Mouse (Mus musculus) lung, adult 2 months (tissue): ENCODE results near the gene Kctd14. TPM values are rescaled to one million over a fixed set of nuclear protein-coding genes. Genes with fewer than 3 reads are reported as not detected.

ENCODE experiments used
- DNase-seq: peaks from one replicate; pipeline ENCODE4 v3.0.0; 2022
- H3K4me1 ChIP-seq: fragments of 200-500 bp; 2 replicates; pipeline ENCODE4 v1.6.1; 2011; ENCODE audit warnings: low read length; ENCODE audit not compliant: control insufficient read depth, insufficient read depth
- H3K4me3 ChIP-seq: fragments of 200-500 bp; replicated peaks from 2 replicates; pipeline ENCODE3; 2011; ENCODE audit warnings: low read depth, mild to moderate bottlenecking, control low read depth, low read length; ENCODE audit errors: extremely low read depth
- CTCF ChIP-seq: fragments of 200-500 bp; IDR thresholded peaks from 2 replicates; pipeline ENCODE4 v1.5.1; 2011; ENCODE audit warnings: mild to moderate bottlenecking, low read length, control low read depth; ENCODE audit not compliant: insufficient read depth
- POLR2A ChIP-seq: fragments of 200-500 bp; IDR thresholded peaks from 2 replicates; pipeline ENCODE4 v1.6.1; 2011; ENCODE audit warnings: low read depth, mild to moderate bottlenecking, control low read depth, low read length, borderline replicate concordance; ENCODE audit errors: extremely low read depth
- WGBS: fragments of 180-500 bp; shearing (Covaris S2); methylation state at CpG from one replicate; pipeline ENCODE4 v1.1.7; 2018; 5-methylcytosine and 5-hydroxymethylcytosine counted together
- polyA plus RNA-seq: library from polyadenylated mRNA; depleted of rRNA; stranded (reverse); fragments of >200 nt; gene quantifications from 2 replicates; pipeline ENCODE4 v1.2.3, GENCODE M21; 2012

Kctd14 gene
- polyA plus RNA-seq, 1 experiment = 6.7 TPM

- TF ChIP-seq POLR2A (no peak), CTCF (no peak)
- DNase-seq = no peak
- 74% methylated on average over 10 of the region's 10 CpGs for WGBS
- Histone ChIP-seq H3K4me3 (no peak overlapping the region), H3K4me1 (no peaks in the 10 kb centered on the region; the same call in 1 of the 2 replicates)
Measured at GRCm38 (mm10) chr7:97434517-97434916, 16.6 kb upstream of the Kctd14 start.

DNA sequence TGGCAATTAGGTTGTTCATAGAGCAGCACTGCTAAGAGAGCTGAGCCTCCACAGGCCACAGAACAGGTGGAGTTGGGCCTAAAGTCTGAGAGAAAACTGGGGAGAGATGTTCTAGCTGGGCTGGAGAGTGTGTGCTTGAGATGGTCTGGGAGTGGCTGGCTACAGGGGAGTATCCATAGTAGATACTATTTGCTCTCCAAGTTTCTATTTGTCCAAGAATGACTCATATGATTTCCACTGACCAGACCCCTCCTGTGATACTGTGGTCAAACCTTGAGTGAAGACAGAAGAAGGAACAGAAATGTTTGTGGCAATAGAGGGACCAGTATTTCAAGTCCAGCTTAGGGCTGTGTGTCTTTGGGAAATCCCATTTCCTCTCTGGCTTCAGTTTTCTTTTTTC, 12.1 kb upstream of the Kctd14 start:
- no peak for DNase-seq
- H3K4me1 ChIP-seq = no peaks in the 10 kb centered on the region; the same call in 1 of the 2 replicates
- TF ChIP-seq POLR2A (no peak), CTCF (no peak)
- H3K4me3 ChIP-seq = no peak overlapping the region

GRCm38 (mm10) chr7:97446171-97446925, 4.8 kb upstream of the Kctd14 start:
- H3K4me1 ChIP-seq = no peaks in the 10 kb centered on the region; the same call in 1 of the 2 replicates
- no peak overlapping the region for H3K4me3 ChIP-seq
- DNase-seq = peak; percentile 80
- TF ChIP-seq CTCF (no peak), POLR2A (no peak)
- 8% methylated on average over 6 of the region's 6 CpGs for WGBS

GRCm38 (mm10) chr7:97447050-97447531, 4.0 kb upstream of the Kctd14 start:
- no peaks in the 10 kb centered on the region; the same call in 1 of the 2 replicates for H3K4me1 ChIP-seq
- 50% methylated on average over 6 of the region's 6 CpGs for whole genome bisulfite sequencing
- no peak overlapping the region for H3K4me3 ChIP-seq
- TF ChIP-seq CTCF = no peak
- no peak for TF ChIP-seq POLR2A
- DNase-seq = no peak

DNA sequence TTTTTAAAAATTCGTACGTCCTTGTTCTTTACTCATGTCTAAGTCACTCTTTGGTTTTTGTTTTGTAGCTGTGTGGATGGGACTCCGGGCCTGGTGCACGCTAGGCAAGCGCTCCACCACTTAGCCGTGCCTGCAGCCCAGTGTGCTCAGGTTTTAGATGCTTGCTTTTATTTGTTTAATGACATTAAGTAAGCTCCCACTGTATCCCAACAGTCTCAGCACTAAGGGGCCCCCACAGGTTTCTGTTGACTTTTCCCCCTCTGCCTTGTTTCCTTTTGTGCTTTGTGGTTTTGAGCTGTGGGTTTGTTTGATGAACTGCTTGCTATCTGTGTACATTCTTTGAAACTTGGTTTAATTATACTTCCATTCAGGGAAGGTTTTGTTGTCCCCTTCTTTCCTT, 1.1 kb downstream of the Kctd14 start:
- TF ChIP-seq POLR2A = no peak
- TF ChIP-seq CTCF = no peak
- H3K4me3 ChIP-seq = no peak overlapping the region
- WGBS = 64% methylated on average over 6 of the region's 6 CpGs
- no peak for DNase-seq
- H3K4me1 ChIP-seq = peaks cover 4% of the 10 kb centered on the region; the same call in 1 of the 2 replicates

DNA sequence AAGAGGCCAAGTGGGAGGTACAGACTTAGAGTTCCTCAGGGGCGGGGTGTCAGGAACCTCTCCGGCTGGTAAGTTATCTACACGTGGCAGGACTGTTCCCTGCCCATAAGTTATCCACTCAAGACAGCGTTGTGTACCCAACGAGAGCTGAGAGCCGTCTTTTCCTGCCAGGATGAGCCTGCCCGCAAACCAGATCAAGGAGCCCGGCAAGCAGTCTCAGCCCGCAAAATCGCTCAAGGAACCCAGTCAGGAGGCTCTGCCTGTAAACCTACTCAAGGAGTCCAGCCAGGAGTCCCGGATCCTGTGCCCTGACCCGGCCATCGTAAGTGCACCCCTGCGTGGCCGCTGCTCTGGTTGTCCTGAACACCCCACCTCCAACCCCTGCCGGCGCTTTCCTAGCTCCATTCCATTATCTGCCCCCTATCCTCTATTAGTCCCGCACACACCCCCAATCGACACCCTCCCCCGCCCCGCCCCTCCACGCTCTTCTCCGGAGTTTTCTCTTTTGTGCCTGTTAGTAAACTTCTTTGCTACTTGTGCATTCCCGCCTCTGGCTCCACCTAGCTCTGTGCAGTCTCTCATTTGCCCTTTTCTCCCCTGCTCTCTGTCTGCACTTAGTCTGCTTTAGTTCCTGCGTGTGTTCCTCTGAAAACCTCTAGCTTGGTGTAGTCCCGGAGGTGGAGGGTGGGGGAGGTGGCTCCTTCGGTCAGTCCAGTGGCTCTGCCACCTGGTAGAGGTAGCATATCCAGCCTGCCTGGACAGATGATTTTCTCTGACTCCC, 2.2 kb downstream of the Kctd14 start:
- H3K4me3 ChIP-seq = peak overlapping the region; percentile 63
- 3% methylated on average over 27 of the region's 27 CpGs for WGBS
- TF ChIP-seq CTCF (no peak), POLR2A (no peak)
- H3K4me1 ChIP-seq = peaks cover 4% of the 10 kb centered on the region; the same call in 1 of the 2 replicates
- peak; percentile 46 for DNase-seq

DNA sequence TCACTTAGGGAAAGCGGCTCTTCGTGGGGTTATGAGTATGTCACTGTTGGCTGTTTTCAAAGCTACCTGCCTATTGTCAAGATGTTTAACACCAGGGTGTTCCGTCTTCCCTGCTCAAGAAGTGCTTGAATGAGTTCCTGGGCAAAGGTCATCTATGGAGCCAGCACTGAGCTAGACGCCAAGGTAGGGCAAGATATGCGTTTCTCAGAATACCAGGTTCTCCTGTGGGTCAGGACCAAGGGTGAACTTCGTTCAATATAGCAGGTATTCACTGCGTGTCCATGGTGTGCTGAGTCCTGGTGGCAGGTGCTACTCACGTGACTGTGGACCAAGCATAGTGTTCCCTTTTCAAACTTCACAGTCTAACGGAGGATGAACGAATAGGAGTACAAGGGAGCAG, 3.7 kb downstream of the Kctd14 start:
- no peak for DNase-seq
- no peak for TF ChIP-seq POLR2A
- no peak for TF ChIP-seq CTCF
- peaks cover 4% of the 10 kb centered on the region; the same call in 1 of the 2 replicates for H3K4me1 ChIP-seq
- H3K4me3 ChIP-seq = no peak overlapping the region
- 83% methylated on average over 10 of the region's 10 CpGs for WGBS

DNA sequence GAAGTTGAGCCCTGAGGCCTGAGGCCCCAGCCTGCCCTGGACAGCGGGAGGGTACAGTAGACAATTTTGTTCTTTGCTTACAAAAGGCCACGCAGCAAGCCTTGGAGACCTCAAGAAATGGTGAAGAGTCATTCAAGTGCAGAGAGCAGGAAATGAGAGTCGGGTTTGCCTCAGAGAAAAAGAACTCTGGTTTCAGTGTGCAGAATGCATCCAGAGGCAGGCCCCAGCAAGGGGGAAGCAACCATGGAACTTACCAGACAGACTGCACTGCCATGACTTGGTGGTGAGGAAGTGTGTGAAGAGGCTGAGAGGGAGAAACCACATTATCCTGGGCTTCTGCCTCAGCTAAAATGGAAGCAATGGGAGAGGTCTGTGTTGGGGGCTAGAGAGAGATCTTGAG, 4.5 kb downstream of the Kctd14 start:
- DNase-seq = no peak
- WGBS = 42% methylated on average over 3 of the region's 3 CpGs
- Histone ChIP-seq H3K4me3 (no peak overlapping the region), H3K4me1 (peaks cover 4% of the 10 kb centered on the region; the same call in 1 of the 2 replicates)
- TF ChIP-seq CTCF (no peak), POLR2A (no peak)

- WGBS = 46% methylated on average over 5 of the region's 5 CpGs
- TF ChIP-seq CTCF = no peak
- TF ChIP-seq POLR2A = no peak
- no peak overlapping the region for H3K4me3 ChIP-seq
- no peaks in the 10 kb centered on the region for H3K4me1 ChIP-seq
- DNase-seq = no peak
Measured at GRCm38 (mm10) chr7:97473001-97473400, 21.9 kb downstream of the Kctd14 start.
